Mouse (Mus musculus) midbrain, embryonic 12.5 days (tissue): Measurements from ENCODE around the gene Agap2. TPM values are rescaled to one million over a fixed set of nuclear protein-coding genes. Genes with fewer than 3 reads are reported as not detected.
"Not testable (repeated sequence)": the region's sequence is repeated elsewhere in the genome, so short reads cannot be mapped to it uniquely, and the experiment has no call there.

Source experiments
- ATAC-seq: fragments of 200-750 bp; cut with Nextera tagmentation; 2 replicates; pipeline ENCODE4 v1.8.0; 2017; ENCODE audit warnings: low read depth, moderate TSS enrichment, moderate library complexity; ENCODE audit not compliant: low FRiP score
- H3K27ac ChIP-seq: fragments of 300-500 bp; sonication (generic); replicated peaks from 2 replicates; pipeline ENCODE4 v1.5.1; 2016; ENCODE audit warnings: mild to moderate bottlenecking
- H3K27me3 ChIP-seq: fragments of 300-500 bp; sonication (generic); 2 replicates; pipeline ENCODE4 v1.6.1; 2016; ENCODE audit warnings: mild to moderate bottlenecking
- H3K36me3 ChIP-seq: fragments of 300-500 bp; sonication (generic); 2 replicates; pipeline ENCODE4 v1.6.1; 2016
- H3K4me1 ChIP-seq: fragments of 300-500 bp; sonication (generic); 2 replicates; pipeline ENCODE4 v1.6.1; 2016
- H3K4me2 ChIP-seq: fragments of 300-500 bp; sonication (generic); replicated peaks from 2 replicates; pipeline ENCODE4 v1.6.1; 2016; ENCODE audit warnings: mild to moderate bottlenecking, moderate library complexity
- H3K4me3 ChIP-seq: fragments of 300-500 bp; sonication (generic); 2 replicates; pipeline ENCODE4 v1.5.1; 2016; ENCODE audit warnings: mild to moderate bottlenecking
- H3K9ac ChIP-seq: fragments of 300-500 bp; sonication (generic); replicated peaks from 2 replicates; pipeline ENCODE4 v1.6.1; 2016; ENCODE audit warnings: mild to moderate bottlenecking, moderate library complexity
- H3K9me3 ChIP-seq: fragments of 300-500 bp; sonication (generic); 2 replicates; pipeline ENCODE4 v1.6.1; 2016; ENCODE audit warnings: mild to moderate bottlenecking
- WGBS: fragments of 180-500 bp; shearing (Covaris S2); methylation state at CpG from one replicate; pipeline ENCODE4 v1.1.7; 2016; 5-methylcytosine and 5-hydroxymethylcytosine counted together
- polyA plus RNA-seq: library from polyadenylated mRNA; unstranded; fragments of >200 nt; fragmentation: Nextera tagmentation; extraction: Ambion mirVana; gene quantifications from 2 replicates; pipeline ENCODE4 v1.2.1, GENCODE M21; 2016

Gene Agap2
- polyA plus RNA-seq, 1 experiment from 2014 or later = 1.3 TPM

DNA sequence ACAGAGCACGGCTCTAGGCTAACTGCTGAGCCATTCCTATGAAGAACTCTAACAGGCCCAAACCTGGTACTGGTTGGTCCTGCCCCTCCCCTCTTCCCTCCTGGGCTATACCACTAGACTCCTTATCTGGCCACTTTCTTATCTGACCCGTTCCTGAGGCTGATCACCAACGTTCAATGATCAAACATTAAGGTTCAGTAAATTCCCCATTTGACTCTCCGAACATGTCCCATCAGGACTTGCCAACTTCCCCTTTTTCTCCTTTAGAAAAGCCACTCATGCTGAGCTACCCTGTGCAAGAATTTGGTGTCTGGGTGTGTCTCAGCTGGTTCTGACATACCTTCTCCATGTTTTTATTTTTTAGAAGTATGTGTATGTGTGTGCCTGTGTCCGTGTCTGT lies 51.5 kb downstream of the Agap2 start:
- Histone ChIP-seq H3K4me1 (peaks cover 17% of the 10 kb centered on the region), H3K9ac (no peak overlapping the region), H3K4me3 (no peak overlapping the region), H3K9me3 (no peaks in the 10 kb centered on the region), H3K36me3 (no peaks in the 10 kb centered on the region), H3K27me3 (no peaks in the 10 kb centered on the region), H3K27ac (no peak overlapping the region), H3K4me2 (no peak overlapping the region)
- WGBS = 89% methylated on average over 5 of the region's 5 CpGs
- no peak for ATAC-seq

DNA sequence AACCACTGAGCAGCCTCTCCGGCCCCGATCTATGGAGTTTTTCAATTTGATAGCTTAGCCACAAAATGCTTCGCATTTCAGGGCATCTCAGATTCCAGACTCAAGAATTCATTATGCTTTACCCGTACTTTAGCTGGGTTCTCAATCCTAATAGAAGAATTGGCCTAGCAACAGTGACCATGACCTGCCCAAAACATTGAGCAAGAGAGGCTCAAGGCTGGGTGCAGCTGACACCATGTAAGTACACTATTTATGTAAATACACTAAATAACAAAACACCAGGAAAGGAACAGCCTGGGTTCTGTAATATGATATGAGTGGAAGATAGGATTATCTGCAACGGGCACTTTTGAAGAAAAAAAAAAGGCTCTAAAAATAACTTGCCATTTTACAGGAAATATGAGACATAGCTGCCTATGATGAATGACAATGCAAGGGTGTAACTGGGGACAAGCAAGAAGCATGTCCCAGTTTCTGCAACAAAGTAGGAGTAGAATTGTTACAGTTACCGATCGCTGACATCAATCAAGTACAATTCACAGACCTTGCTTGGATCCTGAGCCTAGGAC lies 52.7 kb downstream of the Agap2 start:
- WGBS = 88% methylated on average over 7 of the region's 7 CpGs

DNA sequence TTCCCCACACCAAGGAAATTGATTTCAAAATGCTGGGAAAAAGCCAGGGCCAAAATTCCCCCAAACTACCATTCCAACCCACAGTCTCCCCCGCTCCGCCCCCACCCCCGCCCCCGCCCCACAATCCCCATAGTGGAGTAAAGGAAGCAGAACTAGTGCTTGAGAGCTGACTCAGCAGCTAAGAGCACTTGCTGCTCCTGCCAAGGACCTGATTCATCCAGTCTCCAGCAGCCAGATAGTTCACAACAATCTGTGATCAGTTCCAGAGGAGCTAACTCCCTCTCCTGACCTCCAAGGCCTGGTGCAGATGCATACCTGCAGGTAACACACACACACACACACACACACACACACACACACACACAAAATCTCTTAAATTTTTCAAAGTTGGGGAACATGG lies 54.3 kb downstream of the Agap2 start:
- H3K27me3 ChIP-seq = no peaks in the 10 kb centered on the region
- WGBS = 89% methylated on average over 4 of the region's 4 CpGs
- H3K9ac ChIP-seq = no peak overlapping the region
- no peaks in the 10 kb centered on the region for H3K4me1 ChIP-seq
- no peak overlapping the region for H3K4me2 ChIP-seq
- H3K9me3 ChIP-seq = no peaks in the 10 kb centered on the region
- ATAC-seq = no peak
- no peaks in the 10 kb centered on the region for H3K36me3 ChIP-seq
- no peak overlapping the region for H3K4me3 ChIP-seq
- no peak overlapping the region for H3K27ac ChIP-seq

More for the DNA sequence above, 52.7 kb downstream of the Agap2 start:
- Histone ChIP-seq H3K27ac (no peak overlapping the region), H3K4me1 (peaks cover 7% of the 10 kb centered on the region), H3K36me3 (no peaks in the 10 kb centered on the region), H3K9me3 (no peaks in the 10 kb centered on the region), H3K27me3 (no peaks in the 10 kb centered on the region), H3K9ac (no peak overlapping the region), H3K4me2 (no peak overlapping the region), H3K4me3 (no peak overlapping the region)
- no peak for ATAC-seq

- no peaks in the 10 kb centered on the region for H3K36me3 ChIP-seq
- ATAC-seq = no peak
- 76% methylated on average over 5 of the region's 5 CpGs for WGBS
These were observed 57.4 kb downstream of the Agap2 start for GRCm38 (mm10) chr10:127132469-127132868.

GRCm38 (mm10) chr10:127134394-127135035 lies 59.4 kb downstream of the Agap2 start:
- not testable (repeated sequence) for H3K27ac ChIP-seq, H3K9ac ChIP-seq, H3K4me3 ChIP-seq, ATAC-seq, H3K27me3 ChIP-seq, H3K9me3 ChIP-seq, H3K4me2 ChIP-seq, H3K36me3 ChIP-seq, H3K4me1 ChIP-seq
- 85% methylated on average over 3 of the region's 3 CpGs for whole genome bisulfite sequencing

More at GRCm38 (mm10) chr10:127132469-127132868, 57.4 kb downstream of the Agap2 start:
- Histone ChIP-seq H3K4me1 (no peaks in the 10 kb centered on the region), H3K4me2 (no peak overlapping the region), H3K9me3 (no peaks in the 10 kb centered on the region), H3K4me3 (no peak overlapping the region), H3K9ac (no peak overlapping the region), H3K27ac (no peak overlapping the region), H3K27me3 (no peaks in the 10 kb centered on the region)

GRCm38 (mm10) chr10:127135118-127135836 lies 60.2 kb downstream of the Agap2 start:
- no peaks in the 10 kb centered on the region for H3K4me1 ChIP-seq
- ATAC-seq = no peak
- 58% methylated on average over 8 of the region's 8 CpGs for WGBS
- H3K4me2 ChIP-seq = no peak overlapping the region
- H3K27ac ChIP-seq = no peak overlapping the region
- no peak overlapping the region for H3K4me3 ChIP-seq
- no peaks in the 10 kb centered on the region for H3K36me3 ChIP-seq
- no peaks in the 10 kb centered on the region for H3K9me3 ChIP-seq
- no peaks in the 10 kb centered on the region for H3K27me3 ChIP-seq
- no peak overlapping the region for H3K9ac ChIP-seq

DNA sequence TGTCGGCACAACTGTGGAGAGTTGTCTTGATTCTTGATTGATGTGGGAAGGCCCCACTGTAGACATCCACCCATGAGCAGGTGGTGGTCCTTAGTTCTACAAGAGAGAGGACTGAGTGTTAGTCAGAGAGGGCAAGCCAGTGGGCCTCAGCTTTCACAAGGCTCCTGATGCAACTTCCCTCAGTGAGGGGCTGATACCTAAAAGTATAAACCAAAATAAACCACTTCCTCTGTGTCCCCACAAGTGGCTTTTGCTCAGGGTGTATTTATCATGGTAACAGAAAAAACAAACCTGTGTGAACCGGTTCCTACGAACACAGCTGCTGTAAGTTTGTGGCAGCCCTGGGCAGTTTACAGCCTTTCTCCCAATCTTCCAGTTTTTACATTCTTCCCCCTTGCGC lies 61.4 kb downstream of the Agap2 start:
- Histone ChIP-seq H3K27ac (no peak overlapping the region), H3K4me2 (no peak overlapping the region), H3K36me3 (no peaks in the 10 kb centered on the region), H3K4me1 (no peaks in the 10 kb centered on the region), H3K27me3 (no peaks in the 10 kb centered on the region), H3K9ac (no peak overlapping the region), H3K4me3 (no peak overlapping the region), H3K9me3 (no peaks in the 10 kb centered on the region)
- no peak for ATAC-seq
- WGBS = 95% methylated on average over 4 of the region's 4 CpGs

DNA sequence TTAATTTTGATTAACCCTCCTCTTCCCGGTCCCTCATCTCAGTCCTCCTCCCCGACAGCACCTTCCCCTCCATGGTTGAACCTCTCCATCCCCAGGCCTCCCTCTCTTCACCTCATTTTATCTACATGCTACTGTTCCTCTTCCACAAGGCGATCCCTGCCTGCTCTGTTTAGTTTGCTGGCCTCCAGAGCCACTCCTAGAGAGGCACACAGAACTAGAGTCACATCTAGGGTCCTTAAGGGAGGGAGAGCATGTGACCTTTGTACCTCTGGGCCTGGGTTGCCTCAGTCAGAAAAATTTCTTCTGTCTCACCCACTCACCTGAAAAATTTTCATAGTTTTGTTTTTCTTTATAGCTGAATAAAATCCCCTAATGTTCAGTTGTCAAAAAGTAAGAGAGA lies 62.8 kb downstream of the Agap2 start:
- ATAC-seq = no peak
- H3K27me3 ChIP-seq = no peaks in the 10 kb centered on the region
- no peak overlapping the region for H3K4me2 ChIP-seq
- no peak overlapping the region for H3K4me3 ChIP-seq
- no peaks in the 10 kb centered on the region for H3K4me1 ChIP-seq
- no peak overlapping the region for H3K9ac ChIP-seq
- 86% methylated on average over 3 of the region's 3 CpGs for WGBS
- H3K9me3 ChIP-seq = no peaks in the 10 kb centered on the region
- H3K36me3 ChIP-seq = no peaks in the 10 kb centered on the region
- no peak overlapping the region for H3K27ac ChIP-seq

DNA sequence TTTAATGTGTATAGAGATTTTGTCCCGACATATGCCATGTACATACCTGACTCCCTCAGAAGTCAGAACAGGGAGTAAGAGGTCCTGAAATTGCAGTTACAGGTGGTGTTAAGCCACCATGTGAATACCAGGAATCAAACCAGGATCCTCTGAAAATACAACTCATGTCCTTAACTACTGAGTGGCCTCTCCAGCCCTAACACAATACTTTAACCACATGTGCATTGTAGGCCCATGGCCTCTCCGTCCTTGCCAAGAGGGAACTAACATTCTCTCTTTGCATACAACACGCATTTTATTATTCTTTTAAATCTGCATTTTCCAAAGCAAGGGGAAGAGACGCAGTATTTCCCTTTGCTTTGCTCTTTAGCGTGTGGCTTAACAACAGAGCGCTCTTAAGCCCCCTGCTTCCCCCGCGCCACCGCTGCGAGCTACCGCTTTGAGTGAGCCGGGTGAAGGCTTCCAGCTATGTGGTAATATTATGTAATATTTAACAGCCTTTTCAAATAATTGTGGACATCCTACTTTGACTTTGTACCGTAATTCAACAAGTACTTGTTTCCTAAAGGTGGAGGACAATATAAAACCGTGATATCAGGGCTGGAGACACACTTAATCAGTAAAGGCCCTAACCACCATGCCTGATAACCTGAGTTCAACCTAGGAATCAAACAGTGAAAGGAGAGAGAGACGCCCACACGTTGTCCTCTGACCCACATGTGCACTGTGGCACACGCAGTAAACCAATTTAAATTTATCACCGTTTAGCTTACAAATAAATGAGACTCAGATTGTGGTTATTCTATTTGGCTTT lies 63.5 kb downstream of the Agap2 start:
- Histone ChIP-seq H3K27me3 (no peaks in the 10 kb centered on the region), H3K9ac (no peak overlapping the region), H3K9me3 (no peaks in the 10 kb centered on the region), H3K4me3 (no peak overlapping the region), H3K4me1 (no peaks in the 10 kb centered on the region), H3K36me3 (no peaks in the 10 kb centered on the region), H3K27ac (no peak overlapping the region), H3K4me2 (no peak overlapping the region)
- ATAC-seq = no peak
- 89% methylated on average over 18 of the region's 18 CpGs for WGBS

- Histone ChIP-seq H3K27ac (no peak overlapping the region), H3K4me2 (no peak overlapping the region), H3K9ac (no peak overlapping the region), H3K4me1 (no peaks in the 10 kb centered on the region), H3K27me3 (no peaks in the 10 kb centered on the region), H3K9me3 (no peaks in the 10 kb centered on the region), H3K36me3 (no peaks in the 10 kb centered on the region), H3K4me3 (no peak overlapping the region)
- 86% methylated on average over 11 of the region's 11 CpGs for WGBS
- no peak for ATAC-seq
These were observed 65.9 kb downstream of the Agap2 start for GRCm38 (mm10) chr10:127140971-127141370.

DNA sequence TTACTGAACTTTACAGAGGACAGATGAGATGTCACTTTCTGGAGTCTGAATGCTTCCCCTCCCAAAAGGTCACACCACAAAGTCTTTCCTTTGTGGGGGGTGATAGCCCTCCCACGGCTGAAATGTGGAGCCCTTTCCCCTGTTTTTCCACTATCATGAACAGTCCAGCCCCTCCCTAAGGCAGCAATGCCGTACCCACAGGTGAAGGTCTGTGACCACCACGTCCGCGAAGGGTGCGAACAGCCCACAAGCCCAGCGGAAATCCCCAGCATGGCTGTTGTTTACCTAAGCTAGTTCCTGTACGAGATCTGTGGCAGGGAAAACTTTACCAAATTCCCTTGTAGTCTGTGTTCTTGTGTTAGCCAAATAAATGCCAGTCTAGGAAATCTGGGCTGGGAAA lies 66.4 kb downstream of the Agap2 start:
- no peaks in the 10 kb centered on the region for H3K36me3 ChIP-seq
- H3K27ac ChIP-seq = no peak overlapping the region
- no peak for ATAC-seq
- no peaks in the 10 kb centered on the region for H3K9me3 ChIP-seq
- 79% methylated on average over 8 of the region's 8 CpGs for WGBS
- no peaks in the 10 kb centered on the region for H3K27me3 ChIP-seq
- H3K4me3 ChIP-seq = no peak overlapping the region
- H3K4me1 ChIP-seq = no peaks in the 10 kb centered on the region
- no peak overlapping the region for H3K4me2 ChIP-seq
- H3K9ac ChIP-seq = no peak overlapping the region
